Mouse (Mus musculus) c-Kit-positive CD71-positive TER-119-negative erythroid progenitor cells, embryonic 14.5 days (primary cell): ENCODE measurements around the gene Cox7b2.
"Not testable (repeated sequence)": the region's sequence is repeated elsewhere in the genome, so short reads cannot be mapped to it uniquely, and the experiment has no call there.

Experiments
- DNase-seq: peaks from one replicate; pipeline ENCODE4 v3.0.0-alpha.2; 2013; ENCODE audit warnings: low read depth

Cox7b2 gene

DNA sequence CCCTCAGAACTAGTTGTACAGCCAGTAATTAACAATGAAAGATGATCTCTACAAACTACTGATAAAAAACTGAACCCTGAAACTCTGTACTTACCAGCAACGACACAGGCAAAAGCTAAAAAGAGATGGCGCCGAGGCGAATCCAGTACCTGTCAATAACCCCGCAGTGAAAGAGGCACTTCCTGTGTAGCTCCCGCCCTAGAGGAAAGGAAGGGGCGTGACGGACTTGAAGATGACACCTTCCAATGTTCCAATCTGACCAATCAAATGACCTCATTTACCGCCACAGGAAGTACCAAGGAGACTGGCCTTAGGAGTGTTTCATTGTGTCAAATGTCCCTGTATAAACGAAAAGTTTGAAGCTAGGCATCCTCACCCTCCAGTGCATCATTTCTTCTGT lies at the start of gene Cox7b2:
Gene Cox7b2 (minus strand): TSS at position 127 of the 400 bp plus-strand sequence.
- no peak for DNase-seq

- no peak for DNase-seq
These were observed 47.3 kb upstream of the Cox7b2 start for GRCm38 (mm10) chr5:71595321-71595720.

- no peak for DNase-seq
These were observed 45.8 kb upstream of the Cox7b2 start for GRCm38 (mm10) chr5:71593745-71594255.

DNA sequence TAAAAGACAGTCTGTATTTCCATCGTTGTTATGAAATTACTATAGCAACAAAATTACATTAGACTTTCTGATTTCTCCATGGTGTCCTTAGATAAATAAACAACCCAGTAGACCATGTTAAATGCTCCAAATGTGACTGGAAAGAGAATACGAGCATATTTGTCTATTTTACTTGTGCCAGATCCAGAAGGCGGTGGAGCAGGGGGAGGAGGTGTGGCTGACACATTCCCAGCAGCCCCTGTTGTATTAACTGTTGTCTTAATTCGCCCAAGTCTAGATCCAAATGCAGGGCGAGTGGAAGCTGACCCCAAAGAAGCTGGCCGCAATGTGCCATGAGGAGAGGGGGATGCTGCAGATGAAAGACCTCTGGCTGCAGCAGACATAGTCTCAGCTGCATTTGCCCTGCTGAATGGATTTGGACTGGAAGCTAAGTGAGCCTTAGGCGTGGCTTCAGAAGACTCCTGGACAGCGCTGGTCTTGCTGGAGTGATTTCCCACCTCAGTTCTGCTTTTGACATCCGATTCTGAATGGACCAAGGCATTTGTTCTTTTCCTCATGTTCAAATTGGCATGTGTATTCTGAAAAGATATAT lies 23.7 kb upstream of the Cox7b2 start:
- DNase-seq = no peak

GRCm38 (mm10) chr5:71545554-71545953 lies 2.5 kb downstream of the Cox7b2 start:
- DNase-seq = no peak

- not testable (repeated sequence) for DNase-seq
These were observed 22.5 kb downstream of the Cox7b2 start for GRCm38 (mm10) chr5:71525486-71525885.

- peak; percentile 15 for DNase-seq
These were observed 45.8 kb downstream of the Cox7b2 start for GRCm38 (mm10) chr5:71502058-71502678.

DNA sequence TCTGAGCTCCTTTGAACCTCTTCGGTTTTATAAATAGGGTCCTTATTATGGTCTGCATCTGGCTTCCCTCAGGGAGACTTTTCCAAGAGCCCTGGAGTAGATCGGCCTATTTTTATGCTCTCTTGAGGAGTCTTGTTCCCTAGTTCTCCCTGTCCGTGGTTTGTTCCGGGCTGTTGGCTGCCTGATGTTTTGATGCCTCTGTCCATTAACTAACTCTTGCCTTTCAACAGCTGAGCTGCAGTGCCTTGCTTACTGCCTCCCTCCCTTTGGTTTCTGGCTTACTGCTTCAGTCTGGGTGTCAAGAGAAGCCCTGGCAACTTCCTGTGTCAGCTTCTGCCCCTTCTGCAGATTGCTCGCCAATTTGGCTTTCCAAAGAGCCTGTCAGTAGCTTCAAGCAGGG lies 52.4 kb downstream of the Cox7b2 start:
- DNase-seq = no peak

GRCm38 (mm10) chr5:71456957-71457356 lies 91.0 kb downstream of the Cox7b2 start:
- DNase-seq = no peak

- no peak for DNase-seq
These were observed 107.8 kb downstream of the Cox7b2 start for GRCm38 (mm10) chr5:71440174-71440573.
